Mouse (Mus musculus) midbrain, embryonic 13.5 days (tissue): ENCODE results near the gene Icam4. TPM values are rescaled to one million over a fixed set of nuclear protein-coding genes. Genes with fewer than 3 reads are reported as not detected.

ENCODE experiments used
- ATAC-seq: fragments of 200-750 bp; cut with Nextera tagmentation; 2 replicates; pipeline ENCODE4 v1.8.0; 2017; ENCODE audit warnings: mild to moderate bottlenecking, moderate TSS enrichment, moderate library complexity
- H3K27ac ChIP-seq: fragments of 300-500 bp; sonication (generic); 2 replicates; pipeline ENCODE4 v1.5.1; 2015; ENCODE audit warnings: inconsistent platforms, mild to moderate bottlenecking, moderate library complexity
- H3K27me3 ChIP-seq: fragments of 300-500 bp; sonication (generic); 2 replicates; pipeline ENCODE4 v1.6.1; 2015; ENCODE audit warnings: mild to moderate bottlenecking, inconsistent platforms
- H3K36me3 ChIP-seq: fragments of 300-500 bp; sonication (generic); 2 replicates; pipeline ENCODE4 v1.6.1; 2015; ENCODE audit warnings: mild to moderate bottlenecking, inconsistent platforms
- H3K4me1 ChIP-seq: fragments of 300-500 bp; sonication (generic); replicated peaks from 2 replicates; pipeline ENCODE4 v1.6.1; 2015; ENCODE audit warnings: inconsistent platforms
- H3K4me2 ChIP-seq: fragments of 300-500 bp; sonication (generic); replicated peaks from 2 replicates; pipeline ENCODE4 v1.6.1; 2015; ENCODE audit warnings: moderate library complexity, mild to moderate bottlenecking, inconsistent platforms
- H3K4me3 ChIP-seq: fragments of 300-500 bp; sonication (generic); replicated peaks from 2 replicates; pipeline ENCODE4 v1.5.1; 2015; ENCODE audit warnings: mild to moderate bottlenecking, inconsistent platforms
- H3K9ac ChIP-seq: fragments of 300-500 bp; sonication (generic); replicated peaks from 2 replicates; pipeline ENCODE4 v1.6.1; 2015; ENCODE audit warnings: mild to moderate bottlenecking, inconsistent platforms
- H3K9me3 ChIP-seq: fragments of 300-500 bp; sonication (generic); 2 replicates; pipeline ENCODE4 v1.6.1; 2016; ENCODE audit warnings: mild to moderate bottlenecking, inconsistent platforms
- WGBS: fragments of 180-500 bp; shearing (Covaris S2); methylation state at CpG from one replicate; pipeline ENCODE4 v1.1.7; 2015; 5-methylcytosine and 5-hydroxymethylcytosine counted together
- polyA plus RNA-seq: library from polyadenylated mRNA; unstranded; fragments of >200 nt; fragmentation: Nextera tagmentation; extraction: Ambion mirVana; gene quantifications from 2 replicates; pipeline ENCODE4 v1.2.1, GENCODE M21; 2015

Gene Icam4
- polyA plus RNA-seq, 1 experiment from 2014 or later = 0.23 TPM

DNA sequence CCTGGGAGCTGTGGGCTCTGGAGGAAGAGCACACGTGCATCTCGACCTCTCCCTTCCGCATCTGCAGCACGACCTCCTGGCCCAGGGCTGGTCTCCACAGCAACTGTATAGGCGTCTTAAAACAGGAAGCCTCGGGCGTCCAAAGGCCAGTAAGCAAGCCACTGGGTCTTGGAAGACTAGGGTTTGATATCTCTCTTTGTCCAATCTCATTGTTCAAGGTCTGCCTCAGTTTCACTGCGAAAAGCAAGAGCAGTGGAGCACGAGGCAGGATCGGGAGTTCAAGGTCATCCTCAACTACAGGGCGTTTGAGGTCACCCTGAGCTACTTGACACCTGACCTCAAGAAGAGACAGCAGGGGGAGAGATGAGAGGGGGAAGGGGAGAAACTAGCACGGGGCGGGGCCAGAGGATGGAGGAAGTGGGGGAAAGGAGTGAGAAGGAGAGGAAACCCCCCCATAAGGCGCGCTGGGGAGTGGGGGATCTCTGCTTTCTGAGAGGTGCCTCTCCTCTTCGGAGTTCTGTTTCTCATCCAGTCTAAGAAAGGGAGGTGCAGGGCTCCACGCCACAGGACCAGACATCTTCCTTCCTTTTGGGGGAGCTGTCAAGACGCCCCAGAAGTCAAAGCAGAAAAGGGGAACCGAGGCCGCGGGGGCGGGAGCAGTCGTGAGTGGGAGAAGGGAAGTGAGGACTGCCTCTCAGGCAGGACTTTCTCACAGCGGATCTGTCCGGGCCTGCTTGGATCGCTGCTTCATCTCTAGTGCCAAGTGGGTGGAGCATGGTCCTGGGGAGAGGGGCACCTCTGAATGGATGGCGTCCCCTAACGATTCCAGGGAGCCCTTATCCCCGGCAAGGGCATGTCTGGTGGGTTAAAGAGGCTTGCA, 14.2 kb upstream of the Icam4 start:
- H3K4me3 ChIP-seq = peak overlapping the region; percentile 4
- ATAC-seq = no peak
- H3K4me2 ChIP-seq = peak overlapping the region; percentile 37
- 3% methylated on average over 28 of the region's 29 CpGs for WGBS
- no peak overlapping the region for H3K27ac ChIP-seq
- 0 out of 2 replicates have a peak overlapping the region, but pooled peaks have one; percentile 20 for H3K9ac ChIP-seq
- no peaks in the 10 kb centered on the region for H3K9me3 ChIP-seq
- peaks cover 10% of the 10 kb centered on the region for H3K4me1 ChIP-seq
- peaks cover 66% of the 10 kb centered on the region for H3K27me3 ChIP-seq
- H3K36me3 ChIP-seq = no peaks in the 10 kb centered on the region

DNA sequence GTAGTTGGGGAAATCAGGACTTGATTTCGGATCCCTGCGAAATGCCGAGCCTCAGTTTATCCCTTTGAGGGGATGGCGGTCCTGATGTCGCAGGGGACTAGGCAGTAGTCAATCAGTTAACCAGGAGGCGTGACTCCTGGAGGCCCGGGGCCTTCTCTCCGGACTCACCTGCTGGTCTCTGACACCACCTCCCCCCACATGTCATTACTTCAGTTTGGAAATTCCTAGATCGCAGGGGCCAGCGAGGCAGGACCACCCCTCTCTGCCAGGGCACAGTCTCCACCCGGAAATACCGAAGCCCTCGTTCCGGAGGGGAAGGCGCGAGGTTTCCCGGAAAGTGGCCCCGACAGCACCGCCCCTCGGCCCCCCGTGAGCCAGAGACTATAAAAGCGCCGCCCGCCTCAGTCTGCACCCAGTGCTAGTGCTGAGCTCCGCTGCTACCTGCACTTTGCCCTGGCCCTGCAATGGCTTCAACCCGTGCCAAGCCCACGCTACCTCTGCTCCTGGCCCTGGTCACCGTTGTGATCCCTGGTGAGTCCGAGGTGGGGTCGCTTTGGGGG, 13.5 kb upstream of the Icam4 start, which contains the start of gene Icam1:
Gene Icam1, plus strand, starts transcription at position 415 of the 560 bp plus-strand sequence.
- Histone ChIP-seq H3K9ac (0 out of 2 replicates have a peak within 1 kb of the TSS, but pooled peaks have one; percentile 20), H3K36me3 (no peaks in the 10 kb centered on the region), H3K27me3 (peaks cover 66% of the 10 kb centered on the region), H3K4me1 (peaks cover 10% of the 10 kb centered on the region), H3K4me3 (peak within 1 kb of the TSS; percentile 4), H3K9me3 (no peaks in the 10 kb centered on the region), H3K27ac (no peak within 1 kb of the TSS), H3K4me2 (peak within 1 kb of the TSS; percentile 37)
- no peak for ATAC-seq
- under 1% methylated on average over 30 of the region's 30 CpGs for WGBS

DNA sequence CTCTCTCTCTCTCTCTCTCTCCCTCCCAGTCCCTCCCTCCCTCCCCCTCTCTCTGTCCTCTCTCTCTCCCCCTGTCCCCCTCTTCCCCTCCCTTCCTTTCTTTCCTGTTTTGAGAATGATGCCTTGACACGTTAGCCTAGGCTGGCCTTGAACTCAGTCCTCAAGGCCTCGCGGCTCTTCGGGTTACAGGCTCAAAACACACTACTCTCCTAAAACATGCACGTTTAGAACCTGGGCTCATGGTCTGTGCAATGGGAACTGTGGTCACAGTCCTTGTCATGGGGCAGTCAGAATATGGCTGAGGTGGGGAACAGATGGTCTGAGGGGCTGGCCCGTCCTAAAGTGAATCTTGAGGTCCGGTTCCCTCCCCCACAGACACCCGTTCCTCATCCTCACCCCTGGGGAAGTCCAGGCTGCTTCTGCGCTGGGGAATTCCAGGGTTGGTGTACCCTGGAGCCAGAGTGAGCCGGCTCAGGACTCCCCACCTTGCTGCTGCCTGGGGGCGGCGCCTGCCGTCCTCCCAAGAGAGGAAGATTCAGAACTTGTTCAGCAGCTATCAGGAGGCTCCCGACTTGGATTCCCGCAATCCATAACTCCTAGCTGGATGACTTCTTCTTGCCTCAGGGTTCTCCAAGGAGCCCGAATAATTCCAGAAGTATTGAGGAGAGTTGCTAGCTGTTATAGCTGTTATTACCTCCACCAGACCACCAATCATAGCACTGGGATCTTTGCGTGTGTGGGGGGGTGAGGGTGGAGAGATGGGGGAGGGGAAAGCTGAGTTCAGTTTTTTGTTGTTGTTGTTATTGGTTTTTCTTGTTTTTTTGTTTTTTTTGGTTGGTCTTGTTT, 12.6 kb upstream of the Icam4 start:
- peaks cover 67% of the 10 kb centered on the region for H3K27me3 ChIP-seq
- no peak overlapping the region for H3K4me2 ChIP-seq

DNA sequence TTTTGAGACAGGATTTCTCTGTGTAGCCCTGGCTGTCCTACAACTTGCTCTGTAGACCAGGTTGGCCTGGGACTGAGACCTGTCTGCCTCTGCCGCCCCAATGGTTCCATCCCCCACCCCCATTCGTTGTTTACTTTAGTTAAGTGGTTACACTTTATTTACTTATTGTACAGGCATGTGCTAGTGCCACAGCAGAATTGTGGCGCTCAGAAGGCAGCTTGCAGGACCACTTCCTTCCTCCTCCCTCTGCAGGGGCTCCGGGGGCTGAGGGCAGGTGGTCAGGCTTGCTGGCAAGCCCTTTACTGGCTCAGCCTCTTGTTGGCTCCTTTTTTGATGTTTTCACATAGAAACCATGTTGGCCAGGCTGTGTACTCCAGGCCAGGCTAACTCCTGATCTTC, 12.0 kb upstream of the Icam4 start:
- no peak for ATAC-seq
- Histone ChIP-seq H3K27ac (no peak overlapping the region), H3K36me3 (no peaks in the 10 kb centered on the region), H3K4me2 (no peak overlapping the region), H3K4me3 (no peak overlapping the region), H3K4me1 (peaks cover 10% of the 10 kb centered on the region), H3K9me3 (no peaks in the 10 kb centered on the region), H3K27me3 (peaks cover 70% of the 10 kb centered on the region), H3K9ac (no peak overlapping the region)
- 38% methylated on average over 4 of the region's 4 CpGs for WGBS

More for the DNA sequence above, 12.6 kb upstream of the Icam4 start:
- WGBS = 5% methylated on average over 17 of the region's 17 CpGs
- no peak for ATAC-seq
- Histone ChIP-seq H3K27ac (no peak overlapping the region), H3K4me1 (peaks cover 10% of the 10 kb centered on the region), H3K36me3 (no peaks in the 10 kb centered on the region), H3K4me3 (no peak overlapping the region), H3K9ac (no peak overlapping the region), H3K9me3 (no peaks in the 10 kb centered on the region)

DNA sequence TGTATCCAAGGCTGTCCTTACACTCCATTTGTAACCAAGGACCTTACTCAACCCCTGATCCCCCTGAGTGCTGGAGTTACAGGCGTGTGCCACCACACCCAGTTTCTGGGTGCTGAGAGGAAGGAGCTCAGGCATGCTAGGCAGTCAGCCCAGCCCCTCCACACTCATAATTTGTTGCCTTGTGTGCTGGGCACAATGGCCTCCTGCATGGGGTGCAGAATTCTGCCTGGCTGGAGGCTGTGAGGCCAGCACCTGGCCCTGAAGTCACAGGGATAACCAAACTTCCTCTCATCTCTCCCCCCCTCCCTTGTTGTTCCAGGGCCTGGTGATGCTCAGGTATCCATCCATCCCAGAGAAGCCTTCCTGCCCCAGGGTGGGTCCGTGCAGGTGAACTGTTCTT, 10.6 kb upstream of the Icam4 start:
- no peaks in the 10 kb centered on the region for H3K36me3 ChIP-seq
- H3K4me1 ChIP-seq = peaks cover 10% of the 10 kb centered on the region
- WGBS = 80% methylated on average over 2 of the region's 2 CpGs
- no peak overlapping the region for H3K27ac ChIP-seq
- no peaks in the 10 kb centered on the region for H3K9me3 ChIP-seq
- ATAC-seq = no peak
- H3K4me2 ChIP-seq = no peak overlapping the region
- no peak overlapping the region for H3K4me3 ChIP-seq
- peaks cover 67% of the 10 kb centered on the region for H3K27me3 ChIP-seq
- H3K9ac ChIP-seq = no peak overlapping the region

DNA sequence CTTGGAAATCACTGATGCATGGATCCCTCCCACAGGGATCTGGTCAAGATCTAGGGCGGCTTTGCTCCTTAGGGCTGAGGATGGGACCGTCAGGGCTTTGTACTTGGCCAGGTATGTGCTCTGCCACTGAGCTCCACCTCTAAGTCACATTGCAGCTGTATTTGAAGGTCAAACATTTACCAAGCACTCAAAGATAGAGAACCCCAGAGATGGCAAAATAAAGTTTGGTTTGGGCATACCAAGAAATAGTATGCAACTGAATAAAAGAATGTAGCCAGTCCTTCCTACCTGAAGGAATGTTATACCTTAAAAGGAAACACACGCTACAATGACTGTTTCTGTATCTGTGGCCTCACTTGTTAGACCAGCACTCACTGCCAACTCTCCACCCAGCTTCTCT, 7.8 kb upstream of the Icam4 start:
- no peak for ATAC-seq
- WGBS = 74% methylated on average over 3 of the region's 3 CpGs

DNA sequence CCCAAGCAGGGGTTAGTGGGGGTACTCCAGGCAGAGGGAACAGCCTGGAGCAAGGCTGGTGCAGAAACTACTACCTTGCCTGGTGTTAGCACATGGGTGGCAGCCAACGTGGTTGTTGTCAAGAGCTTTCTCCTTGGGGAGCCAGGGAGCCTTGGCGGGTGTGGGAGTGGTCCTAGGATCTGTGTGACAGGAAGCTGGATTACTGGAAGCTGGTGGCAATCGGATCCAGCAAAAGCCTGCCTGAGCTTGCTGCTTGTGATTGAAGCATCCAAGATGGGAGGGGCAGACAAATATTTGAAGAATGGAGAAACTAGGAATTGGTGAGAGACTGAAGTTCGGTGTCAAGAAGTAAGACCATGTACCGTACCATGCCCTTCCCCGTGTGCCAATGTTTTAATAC, 6.9 kb upstream of the Icam4 start:
- Histone ChIP-seq H3K9ac (no peak overlapping the region), H3K9me3 (no peaks in the 10 kb centered on the region), H3K27me3 (peaks cover 50% of the 10 kb centered on the region), H3K4me3 (no peak overlapping the region), H3K4me2 (no peak overlapping the region), H3K4me1 (no peaks in the 10 kb centered on the region), H3K27ac (no peak overlapping the region), H3K36me3 (no peaks in the 10 kb centered on the region)
- no peak for ATAC-seq
- WGBS = 68% methylated on average over 6 of the region's 6 CpGs

More for the DNA sequence above, 7.8 kb upstream of the Icam4 start:
- H3K36me3 ChIP-seq = no peaks in the 10 kb centered on the region
- no peak overlapping the region for H3K27ac ChIP-seq
- no peak overlapping the region for H3K4me3 ChIP-seq
- peaks cover 51% of the 10 kb centered on the region for H3K27me3 ChIP-seq
- no peak overlapping the region for H3K4me2 ChIP-seq
- H3K9ac ChIP-seq = no peak overlapping the region
- no peaks in the 10 kb centered on the region for H3K4me1 ChIP-seq
- no peaks in the 10 kb centered on the region for H3K9me3 ChIP-seq

DNA sequence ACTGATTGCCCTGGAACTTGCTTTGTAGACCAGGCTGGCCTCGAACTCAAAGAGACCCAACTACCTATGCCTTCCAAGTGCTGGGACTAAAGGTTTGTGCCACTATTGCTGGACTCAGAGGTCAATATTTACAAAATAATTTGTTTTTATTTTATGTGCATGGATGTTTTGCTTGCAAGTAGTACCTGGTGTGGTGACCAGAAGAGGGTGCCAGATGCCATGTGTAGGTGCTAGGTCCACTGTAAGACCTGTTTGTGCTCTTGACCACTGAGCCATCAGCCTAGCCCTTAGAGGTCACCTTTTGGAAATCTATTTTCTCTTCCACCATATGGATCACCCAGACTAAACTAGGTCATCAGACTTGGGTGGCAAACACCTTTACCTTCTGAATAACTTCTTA, 6.4 kb upstream of the Icam4 start:
- Histone ChIP-seq H3K27me3 (peaks cover 50% of the 10 kb centered on the region), H3K9ac (no peak overlapping the region), H3K4me3 (no peak overlapping the region), H3K27ac (no peak overlapping the region), H3K4me2 (no peak overlapping the region), H3K9me3 (no peaks in the 10 kb centered on the region), H3K4me1 (no peaks in the 10 kb centered on the region), H3K36me3 (no peaks in the 10 kb centered on the region)
- 84% methylated on average over 1 of the region's 1 CpGs for WGBS
- ATAC-seq = no peak

DNA sequence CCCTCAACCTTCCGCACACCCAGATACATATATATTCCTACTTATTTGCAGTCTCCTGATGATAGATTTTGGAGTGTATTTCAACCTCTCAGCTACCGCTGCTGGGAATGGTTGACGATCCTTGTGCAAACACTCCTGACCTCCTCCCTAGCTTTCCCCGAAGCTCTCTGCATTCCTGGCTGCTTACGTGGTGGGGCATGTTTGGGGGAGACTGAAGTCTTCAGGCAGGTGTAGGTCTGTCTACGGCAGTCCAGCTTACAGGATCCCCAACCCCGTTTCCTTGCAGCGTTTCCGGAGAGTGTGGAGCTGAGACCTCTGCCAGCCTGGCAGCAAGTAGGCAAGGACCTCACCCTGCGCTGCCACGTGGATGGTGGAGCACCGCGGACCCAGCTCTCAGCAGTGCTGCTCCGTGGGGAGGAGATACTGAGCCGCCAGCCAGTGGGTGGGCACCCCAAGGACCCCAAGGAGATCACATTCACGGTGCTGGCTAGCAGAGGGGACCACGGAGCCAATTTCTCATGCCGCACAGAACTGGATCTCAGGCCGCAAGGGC, 3.8 kb upstream of the Icam4 start:
- H3K27me3 ChIP-seq = peaks cover 59% of the 10 kb centered on the region
- WGBS = 73% methylated on average over 19 of the region's 19 CpGs

DNA sequence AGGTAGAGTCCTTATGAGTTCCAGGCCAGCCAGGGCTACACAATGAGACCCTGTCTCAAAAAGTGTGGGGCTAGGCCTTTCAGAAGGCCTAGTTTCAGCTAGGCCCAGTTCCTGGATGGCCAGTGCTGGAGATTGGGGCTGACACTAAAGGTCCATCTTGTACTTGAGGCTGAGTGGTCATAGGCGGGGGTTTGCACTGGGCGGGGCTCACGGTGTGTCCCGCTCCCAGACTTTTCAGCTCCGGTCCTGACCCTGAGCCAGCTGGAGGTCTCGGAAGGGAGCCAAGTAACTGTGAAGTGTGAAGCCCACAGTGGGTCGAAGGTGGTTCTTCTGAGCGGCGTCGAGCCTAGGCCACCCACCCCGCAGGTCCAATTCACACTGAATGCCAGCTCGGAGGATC, 2.3 kb upstream of the Icam4 start:
- Histone ChIP-seq H3K9ac (no peak overlapping the region), H3K27ac (no peak overlapping the region), H3K9me3 (no peaks in the 10 kb centered on the region), H3K4me2 (no peak overlapping the region), H3K4me1 (peaks cover 26% of the 10 kb centered on the region), H3K36me3 (no peaks in the 10 kb centered on the region), H3K4me3 (no peak overlapping the region), H3K27me3 (peaks cover 70% of the 10 kb centered on the region)
- WGBS = 84% methylated on average over 12 of the region's 12 CpGs
- no peak for ATAC-seq

More for the DNA sequence above, 3.8 kb upstream of the Icam4 start:
- no peak for ATAC-seq
- H3K27ac ChIP-seq = no peak overlapping the region
- H3K4me2 ChIP-seq = no peak overlapping the region
- H3K4me1 ChIP-seq = peaks cover 11% of the 10 kb centered on the region
- H3K9ac ChIP-seq = no peak overlapping the region
- H3K36me3 ChIP-seq = no peaks in the 10 kb centered on the region
- no peak overlapping the region for H3K4me3 ChIP-seq
- H3K9me3 ChIP-seq = no peaks in the 10 kb centered on the region

DNA sequence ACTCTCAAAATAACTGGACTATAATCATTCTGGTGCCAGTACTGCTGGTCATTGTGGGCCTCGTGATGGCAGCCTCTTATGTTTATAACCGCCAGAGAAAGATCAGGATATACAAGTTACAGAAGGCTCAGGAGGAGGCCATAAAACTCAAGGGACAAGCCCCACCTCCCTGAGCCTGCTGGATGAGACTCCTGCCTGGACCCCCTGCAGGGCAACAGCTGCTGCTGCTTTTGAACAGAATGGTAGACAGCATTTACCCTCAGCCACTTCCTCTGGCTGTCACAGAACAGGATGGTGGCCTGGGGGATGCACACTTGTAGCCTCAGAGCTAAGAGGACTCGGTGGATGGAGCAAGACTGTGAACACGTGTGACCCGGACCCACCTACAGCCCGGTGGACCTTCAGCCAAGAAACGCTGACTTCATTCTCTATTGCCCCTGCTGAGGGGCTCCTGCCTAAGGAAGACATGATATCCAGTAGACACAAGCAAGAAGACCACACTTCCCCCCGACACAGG, 1.3 kb upstream of the Icam4 start:
- peaks cover 74% of the 10 kb centered on the region for H3K27me3 ChIP-seq
- H3K4me1 ChIP-seq = peaks cover 36% of the 10 kb centered on the region
- H3K4me2 ChIP-seq = no peak overlapping the region
- no peaks in the 10 kb centered on the region for H3K9me3 ChIP-seq
- WGBS = 50% methylated on average over 8 of the region's 8 CpGs
- H3K36me3 ChIP-seq = no peaks in the 10 kb centered on the region
- no peak overlapping the region for H3K9ac ChIP-seq
- no peak overlapping the region for H3K27ac ChIP-seq
- no peak for ATAC-seq
- no peak overlapping the region for H3K4me3 ChIP-seq
